Mouse (Mus musculus) neutrophil, adult 5-6 weeks (primary cell): ENCODE measurements around the gene Btbd1. TPM values are rescaled to one million over a fixed set of nuclear protein-coding genes. Genes with fewer than 3 reads are reported as not detected.
A peak's percentile ranks its signal among the peaks of the same experiment; 100 is the strongest.

Experiments used
- ATAC-seq: fragments of 151-379, 151-347 bp; 2 replicates; pipeline ENCODE4 v1.8.0; 2017; ENCODE audit warnings: mild to moderate bottlenecking, moderate TSS enrichment; ENCODE audit not compliant: insufficient number of reproducible peaks, poor library complexity, low FRiP score, severe bottlenecking; ENCODE audit errors: extremely low read depth
- total RNA-seq: library from RNA; stranded (forward); fragments of 200-1000 nt; gene quantifications from 2 replicates; pipeline ENCODE4 v1.2.3, GENCODE M21; 2017

Gene Btbd1
- 115 and 116 TPM in 2 replicates for total RNA-seq

DNA sequence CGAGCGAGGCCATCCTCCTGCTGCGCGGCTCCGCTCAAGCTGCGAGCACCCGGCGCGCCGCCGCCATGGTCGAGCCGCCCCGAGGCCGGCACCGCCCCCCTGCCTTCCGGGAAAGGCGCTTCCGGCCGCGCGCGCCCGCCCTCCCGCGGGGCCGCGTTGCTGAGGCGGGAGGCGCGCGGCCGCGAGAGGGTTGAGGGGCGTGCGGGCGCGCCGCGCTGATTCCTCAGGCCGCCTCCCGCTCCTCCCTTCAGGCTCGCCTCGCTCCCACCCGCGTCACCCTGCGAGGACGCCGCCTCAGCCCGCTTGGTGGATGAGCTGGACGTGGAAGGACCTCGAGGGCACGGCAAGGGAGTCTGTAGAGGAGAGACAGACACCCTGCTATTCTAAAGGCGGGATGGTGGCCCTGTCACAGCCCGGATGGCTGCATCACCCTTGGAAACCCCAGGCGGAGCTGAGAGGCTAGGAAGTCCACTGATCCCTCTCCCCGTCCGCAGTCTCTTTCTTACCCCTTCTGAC is at the start of gene Btbd1:
Gene Btbd1, minus strand, starts transcription at position 53 of the 516 bp plus-strand sequence.
- ATAC-seq = peak; percentile 65

DNA sequence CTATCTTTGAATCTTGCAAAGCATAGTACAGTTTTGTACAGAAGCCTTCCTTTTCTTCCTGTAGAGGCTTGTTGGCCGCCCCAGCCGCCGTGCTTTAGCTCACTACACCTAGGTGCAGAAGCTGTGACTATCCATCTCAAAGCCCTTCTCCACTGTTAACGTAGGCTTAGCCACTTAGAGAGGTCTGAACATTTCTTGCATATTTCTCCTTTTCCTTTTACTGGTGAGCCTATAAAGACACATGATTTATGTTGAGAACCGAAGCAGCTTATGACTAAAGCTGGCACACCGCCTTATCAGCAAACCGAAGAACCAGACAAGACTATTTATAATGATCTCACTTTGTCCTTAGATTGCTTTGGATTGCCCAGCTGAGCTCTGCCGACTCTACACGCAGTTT is 46.1 kb upstream of the Btbd1 start:
- ATAC-seq = no peak

DNA sequence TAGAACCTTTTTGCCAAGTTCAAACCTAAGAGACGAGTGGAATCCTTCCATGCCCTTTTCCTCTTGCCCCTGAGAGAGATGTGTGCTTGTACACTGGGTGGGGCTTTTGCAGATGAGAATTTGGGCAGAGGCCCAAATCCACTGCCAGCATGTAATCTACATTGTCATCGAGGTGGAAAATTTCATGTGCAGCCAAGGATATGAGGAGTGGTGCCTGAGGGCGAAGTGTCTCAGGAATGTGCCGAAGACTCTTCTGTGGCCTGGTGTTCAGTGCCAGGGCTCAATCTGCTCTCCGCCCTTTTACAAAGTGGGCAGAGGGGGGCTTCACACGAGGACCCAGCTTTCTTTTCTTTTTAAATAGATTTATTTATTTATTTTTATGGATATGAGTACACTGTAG is 45.4 kb upstream of the Btbd1 start:
- ATAC-seq = no peak

DNA sequence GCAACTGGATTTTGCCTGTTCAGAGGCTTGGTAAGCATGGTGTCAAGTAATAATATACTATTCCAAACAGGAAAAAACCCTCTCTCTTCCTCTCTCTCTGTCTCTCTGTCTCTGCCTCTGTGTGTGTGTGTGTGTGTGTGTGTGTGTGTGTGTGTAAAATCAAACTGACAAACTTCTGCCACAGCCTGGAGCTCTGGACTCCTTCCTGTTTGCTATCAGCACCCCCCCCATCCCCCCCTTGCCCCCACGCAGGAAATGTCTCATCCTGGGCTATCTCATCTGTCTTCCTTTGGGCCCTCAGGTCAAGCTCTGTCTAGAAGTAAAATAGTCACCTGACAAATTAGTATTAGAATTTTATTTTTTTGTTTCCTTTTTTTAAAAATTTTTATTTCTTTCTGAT is 44.6 kb upstream of the Btbd1 start:
- ATAC-seq = no peak

DNA sequence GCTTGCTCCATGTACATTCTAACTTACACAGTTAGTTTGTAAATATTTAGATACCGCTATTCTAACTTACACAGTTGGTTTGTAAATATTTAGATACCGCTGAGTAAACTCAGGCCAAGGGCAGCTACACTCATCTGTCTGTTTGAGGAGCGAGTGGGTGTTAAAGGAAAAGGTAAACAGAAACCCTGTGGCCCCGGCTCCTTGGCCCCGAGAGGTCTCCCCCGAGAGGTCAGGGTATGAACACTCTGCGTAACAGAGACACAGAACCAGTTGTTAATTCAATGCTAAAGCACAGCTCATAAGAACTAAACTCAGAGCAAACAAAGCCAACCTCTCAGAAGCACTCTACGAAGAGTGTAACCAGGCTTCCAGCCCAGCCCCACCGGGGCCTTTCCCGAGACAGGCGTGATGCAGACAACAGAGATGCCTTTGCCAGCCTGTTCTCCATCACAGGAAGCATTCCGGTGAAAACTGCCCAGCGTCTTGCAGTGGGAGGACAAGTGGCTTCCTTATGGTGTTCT is 43.3 kb upstream of the Btbd1 start:
- ATAC-seq = no peak

DNA sequence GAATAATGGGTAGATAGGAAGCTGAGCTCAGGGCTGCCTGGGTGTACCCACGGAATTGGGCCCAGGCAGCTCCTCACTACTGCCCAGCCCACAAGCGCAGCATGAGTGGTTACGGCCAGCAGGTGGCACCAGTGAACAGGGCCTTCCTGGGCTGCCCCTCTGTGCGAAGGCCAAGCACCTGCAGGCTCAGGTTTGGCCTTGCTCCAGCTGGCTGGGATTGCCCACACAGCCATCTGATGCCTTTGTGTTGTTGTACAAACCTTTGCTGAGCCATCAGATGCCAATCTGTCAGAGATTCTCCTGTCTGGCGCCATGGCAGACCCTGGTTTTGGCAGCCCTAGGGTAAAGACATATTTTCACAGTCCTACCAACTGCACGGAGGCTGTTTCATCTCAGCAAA is 38.9 kb upstream of the Btbd1 start:
- peak; percentile 75 for ATAC-seq

DNA sequence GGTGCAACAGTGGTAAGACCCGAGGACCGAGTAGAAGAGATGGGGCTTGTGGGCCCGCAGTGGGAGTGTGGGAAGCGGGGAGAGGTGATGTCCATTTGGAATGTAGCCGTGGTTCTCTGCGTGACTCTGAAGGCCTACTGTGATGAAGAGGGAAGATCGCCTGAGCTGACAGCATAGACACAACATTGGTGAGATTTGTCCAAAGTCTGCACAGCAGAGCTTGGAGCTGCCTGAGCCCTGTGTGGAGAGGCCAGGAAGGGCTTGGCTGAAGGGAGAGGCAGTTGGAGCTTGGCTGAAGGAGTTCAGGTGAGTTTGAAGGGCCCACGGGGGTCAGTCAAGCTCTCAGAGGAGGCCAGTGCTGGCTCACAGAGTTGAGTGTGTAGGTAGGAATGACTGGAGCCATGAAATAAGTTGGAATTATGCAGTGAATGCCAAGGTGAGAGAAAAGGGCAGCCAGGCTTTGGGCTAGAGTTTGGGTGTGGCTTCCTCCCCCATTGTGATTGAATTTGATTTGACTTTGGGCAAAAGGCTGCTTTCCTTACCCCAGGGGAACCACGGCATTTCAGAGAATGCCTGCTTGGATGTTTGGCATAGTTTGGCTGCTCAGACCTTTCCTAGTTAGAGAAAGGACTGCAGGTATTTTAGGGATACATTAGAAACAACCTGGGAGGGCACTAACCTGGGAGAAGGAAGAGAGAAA is 38.1 kb upstream of the Btbd1 start:
- no peak for ATAC-seq

DNA sequence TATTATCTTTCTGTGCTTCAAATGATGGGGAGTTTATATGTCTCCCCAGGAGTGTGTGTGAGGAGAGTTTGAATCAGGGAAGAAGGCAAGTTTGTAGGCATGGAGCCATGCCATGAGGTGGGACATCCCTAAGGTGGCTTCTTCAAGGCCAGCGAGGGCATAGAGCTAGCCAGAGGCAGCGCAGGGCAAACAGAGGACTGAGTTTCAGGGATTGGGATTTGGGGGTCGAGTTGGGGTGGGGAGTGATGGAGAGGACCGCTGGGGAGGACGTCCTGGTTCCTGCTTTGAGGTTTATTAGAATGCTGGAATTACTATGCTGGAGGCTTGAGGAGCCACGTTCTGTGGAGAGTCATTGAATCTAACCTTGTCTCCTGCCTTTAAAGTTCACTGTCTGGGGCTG is 36.7 kb upstream of the Btbd1 start:
- no peak for ATAC-seq

DNA sequence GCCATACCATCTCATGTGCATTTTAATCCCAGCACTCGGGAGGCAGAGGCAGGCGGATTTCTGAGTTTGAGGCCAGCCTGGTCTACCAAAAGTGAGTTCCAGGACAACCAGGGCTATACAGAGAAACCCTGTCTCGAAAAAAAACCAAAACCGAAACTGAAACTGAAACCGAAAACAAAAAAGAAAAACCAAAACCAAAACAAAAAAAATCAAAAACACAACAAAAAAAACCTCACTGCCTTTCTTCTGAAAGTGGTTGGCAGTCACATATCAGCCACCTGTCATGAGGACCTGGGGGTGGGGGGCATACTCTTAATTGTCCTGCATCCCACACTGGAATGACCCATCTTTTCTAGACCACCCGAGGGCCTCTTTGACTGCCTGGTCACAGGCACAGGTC is 35.3 kb upstream of the Btbd1 start:
- no peak for ATAC-seq

DNA sequence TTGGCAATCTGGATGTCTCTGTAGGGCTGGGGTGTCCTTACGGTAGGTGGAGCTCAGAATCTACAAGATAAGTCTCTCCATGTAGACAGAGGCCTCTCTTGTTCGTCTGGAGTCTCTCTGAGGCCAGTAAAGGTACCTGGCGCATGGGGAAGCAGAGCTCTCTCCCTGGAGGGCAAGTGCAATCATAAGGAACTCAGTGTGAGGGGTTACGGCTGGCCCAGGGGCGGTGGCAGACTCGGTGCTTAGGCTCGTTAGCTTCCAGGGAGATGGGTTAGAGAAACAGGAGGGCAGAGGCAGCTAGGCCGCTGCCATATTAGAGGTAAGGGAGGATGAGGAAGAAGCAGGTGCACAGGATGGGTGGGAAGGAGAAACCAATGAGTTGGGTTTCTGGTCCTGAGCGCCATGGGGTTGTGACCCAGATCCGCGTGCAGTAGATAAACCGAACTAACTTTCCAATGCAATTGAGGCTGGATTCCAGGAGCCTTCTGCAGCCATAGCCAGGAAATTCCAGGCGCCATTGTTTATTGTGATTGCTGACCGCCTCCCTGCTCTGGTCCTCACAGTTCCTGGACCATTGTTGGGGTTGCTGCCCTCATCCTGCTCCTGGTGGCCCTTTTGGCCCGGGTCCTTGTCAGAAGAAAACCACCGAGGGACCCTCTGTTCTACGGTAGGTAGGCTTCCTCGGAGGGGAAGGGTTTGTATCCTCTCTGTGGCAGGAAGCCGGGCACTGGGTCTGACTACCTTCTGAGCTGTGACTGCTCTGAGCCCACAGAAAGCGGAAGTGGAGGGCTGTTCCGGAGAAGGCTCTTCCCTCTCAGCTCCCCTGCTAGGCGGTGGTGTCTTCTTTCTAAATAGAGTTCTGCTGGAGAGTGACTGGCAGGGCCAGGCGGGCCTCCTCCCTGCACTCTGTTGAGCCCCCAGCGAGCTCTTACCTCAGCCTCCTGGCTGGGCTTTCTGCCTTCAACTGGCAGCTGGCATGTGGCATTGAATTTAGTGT is 33.7 kb upstream of the Btbd1 start:
- peak; percentile 72 for ATAC-seq

DNA sequence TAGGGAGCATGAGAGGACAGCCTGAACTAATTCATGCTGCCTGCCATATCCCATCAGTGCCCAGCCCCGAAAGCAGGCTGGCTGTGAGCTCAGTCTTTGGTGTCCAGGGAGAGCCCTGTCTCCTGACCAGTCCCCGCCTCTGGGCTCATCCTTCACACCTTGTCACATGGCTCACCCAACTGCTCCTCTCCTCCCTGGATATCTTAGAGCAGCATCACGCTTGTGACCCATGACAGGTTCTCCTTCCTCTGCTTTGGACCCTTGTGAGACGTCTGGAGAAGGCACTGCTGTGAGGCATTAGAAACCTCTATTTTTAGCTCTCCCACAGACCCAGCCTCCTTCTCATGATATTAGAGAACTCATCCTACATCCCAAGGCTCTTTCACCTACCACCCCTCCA is 32.7 kb upstream of the Btbd1 start:
- no peak for ATAC-seq

DNA sequence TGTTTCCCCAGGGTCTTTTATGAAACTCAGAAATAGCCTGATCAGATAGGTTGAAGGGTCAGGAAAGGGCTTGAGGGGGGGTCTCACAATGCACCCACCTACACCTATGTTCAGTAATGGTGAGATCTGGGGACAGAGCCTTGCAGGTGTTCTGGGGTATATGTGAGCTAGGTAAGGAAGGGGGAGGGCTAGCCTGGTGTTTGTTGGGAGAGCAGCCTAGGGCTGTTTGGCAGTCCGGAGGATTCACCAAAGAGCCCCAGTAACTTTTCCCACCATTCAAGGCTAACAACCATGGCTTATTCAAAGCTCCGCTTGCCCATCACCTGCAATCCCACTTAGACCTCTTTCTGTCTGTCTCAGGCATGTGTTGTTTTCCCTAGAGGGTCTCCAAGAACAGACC is 32.2 kb upstream of the Btbd1 start:
- ATAC-seq = no peak

DNA sequence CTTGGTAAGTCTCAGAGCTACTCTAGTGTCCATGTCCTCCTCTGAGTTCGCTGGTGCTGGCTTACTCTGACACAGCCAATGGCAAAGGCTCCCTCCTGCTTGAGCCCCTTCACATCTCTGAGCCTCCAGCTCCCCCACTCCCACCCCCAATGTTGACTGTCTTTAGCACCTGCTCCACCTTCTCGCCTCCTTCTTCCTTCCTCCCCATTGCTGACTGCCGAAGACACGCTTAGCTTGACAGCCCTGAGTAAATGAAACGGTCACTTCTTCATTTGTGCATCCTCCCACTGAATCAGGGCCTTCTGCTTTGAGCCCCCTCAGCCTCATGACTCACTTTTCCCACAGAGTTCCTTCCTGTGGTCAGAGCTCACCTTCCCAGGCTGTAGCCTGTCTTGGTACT is 31.8 kb upstream of the Btbd1 start:
- peak; percentile 24; the same call in 1 of the 2 replicates for ATAC-seq

DNA sequence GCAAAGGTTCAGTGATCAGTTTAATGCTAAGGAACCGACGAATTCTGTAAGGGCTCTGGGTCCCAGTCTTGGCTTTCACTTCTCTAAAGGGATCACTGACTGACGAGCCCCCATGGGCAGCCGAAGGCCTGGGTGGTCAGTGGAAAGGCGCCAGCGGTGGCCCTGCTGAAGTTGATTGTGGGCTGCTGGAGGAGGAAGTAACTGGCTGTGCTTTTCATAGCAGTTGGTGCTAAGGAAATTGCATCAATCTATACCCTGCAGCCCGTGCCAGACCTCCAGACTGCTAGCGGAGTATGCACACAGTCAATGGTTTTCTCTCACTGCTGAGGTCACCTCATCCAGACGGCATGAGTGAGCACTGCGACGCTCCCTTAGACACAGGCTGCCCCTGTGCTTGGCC is 30.8 kb upstream of the Btbd1 start:
- ATAC-seq = peak; percentile 31

DNA sequence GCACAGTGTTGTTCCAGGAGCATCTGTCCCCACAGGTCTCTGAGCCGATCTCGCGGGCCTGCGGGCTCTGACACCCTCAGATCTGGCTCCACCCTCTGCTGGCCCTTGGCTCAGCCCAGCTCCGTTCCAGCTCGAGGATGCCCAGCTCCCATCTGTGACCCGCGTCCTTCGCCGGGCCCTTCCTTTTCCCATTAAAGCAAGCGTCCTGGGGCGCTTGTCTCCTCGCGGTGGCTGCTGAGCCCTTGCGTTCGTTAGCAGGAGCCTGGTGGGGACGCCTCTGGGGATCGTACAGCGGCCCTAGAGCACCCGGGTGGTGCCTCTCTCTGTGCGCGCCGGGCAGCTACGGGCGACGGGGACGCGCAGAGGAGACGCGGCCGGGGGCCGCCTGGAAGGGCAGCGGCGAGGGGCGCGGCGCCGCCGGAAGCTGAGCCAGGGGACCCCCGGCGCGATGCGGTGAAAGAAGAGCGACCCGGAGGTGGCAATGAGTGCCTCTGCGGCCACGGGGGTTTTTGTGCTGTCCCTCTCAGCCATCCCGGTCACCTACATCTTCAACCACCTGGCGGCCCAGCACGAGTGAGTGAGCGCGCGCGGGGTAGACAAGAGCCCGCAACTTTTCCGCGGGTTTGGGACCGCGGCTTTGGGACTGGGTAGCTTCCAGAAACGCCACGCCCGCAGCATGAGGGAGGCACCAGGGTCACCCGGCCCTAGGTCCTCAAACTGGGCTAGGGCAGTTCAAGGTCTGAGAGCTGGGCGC is 29.9 kb upstream of the Btbd1 start, which contains the start of gene Tm6sf1:
Gene Tm6sf1, plus strand, starts transcription at position 34 of the 754 bp plus-strand sequence.
- no peak for ATAC-seq

DNA sequence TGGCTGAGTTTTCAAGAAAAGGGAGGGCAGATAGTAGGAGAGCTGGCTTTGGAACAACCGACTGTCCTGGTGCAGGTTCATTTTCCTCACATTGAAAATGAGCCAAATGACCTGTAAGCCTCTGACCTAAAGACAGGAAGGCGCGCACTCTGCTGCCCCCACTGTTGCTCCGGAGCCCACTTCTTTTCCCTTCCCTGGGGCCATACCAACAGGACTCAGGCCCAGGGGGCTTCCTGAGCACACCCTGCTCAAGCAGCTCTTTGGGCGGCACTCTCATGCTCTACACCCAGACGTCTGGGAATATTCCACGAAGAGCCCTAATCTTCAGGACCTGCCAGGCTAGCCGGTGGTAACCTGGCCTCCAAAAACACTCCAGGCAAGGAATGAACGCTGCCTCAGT is 29.0 kb upstream of the Btbd1 start:
- no peak for ATAC-seq

DNA sequence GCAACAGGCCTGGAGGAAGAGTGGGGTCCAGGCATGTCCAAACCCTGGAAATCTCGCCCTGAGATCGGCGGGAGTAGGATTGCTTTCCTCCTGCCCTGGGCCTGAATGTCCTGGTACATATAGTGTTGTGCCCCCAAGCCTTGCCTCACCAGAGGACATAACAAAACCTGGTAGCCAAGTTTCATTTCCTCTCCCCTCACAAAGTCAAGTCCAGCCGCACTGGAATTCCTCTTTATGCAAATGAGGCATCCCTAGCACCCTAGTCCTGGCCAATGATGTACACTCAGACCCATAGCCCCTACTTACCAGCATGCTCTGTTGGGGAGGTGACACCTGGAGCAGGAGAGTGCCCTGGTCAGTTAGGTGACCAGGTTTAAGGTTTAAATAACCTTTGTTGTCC is 27.0 kb upstream of the Btbd1 start:
- ATAC-seq = no peak

DNA sequence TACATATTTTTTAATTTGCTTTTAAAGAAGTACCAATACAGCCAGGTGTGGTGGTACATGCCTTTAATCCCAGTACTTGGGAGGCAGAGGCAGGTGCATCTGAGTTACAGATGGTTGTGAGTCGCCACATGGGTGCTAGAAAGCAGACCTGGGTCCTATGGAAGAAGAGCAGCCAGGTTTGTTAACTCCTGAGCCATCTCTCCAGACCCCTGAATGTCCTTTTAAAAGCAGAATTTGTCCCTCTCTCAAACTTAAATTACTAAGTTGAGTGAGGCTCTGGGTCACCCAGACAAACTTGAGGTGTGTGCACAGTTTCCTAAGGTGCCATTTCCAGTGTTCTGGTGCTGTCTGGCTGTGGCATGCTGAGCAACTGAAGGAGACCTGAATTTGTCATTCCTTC is 26.5 kb upstream of the Btbd1 start, which contains the start of gene Gm10160:
Gene Gm10160, minus strand, starts transcription at position 101 of the 400 bp plus-strand sequence.
- no peak for ATAC-seq
